Mouse (Mus musculus) kidney, postnatal 14 days (tissue): ENCODE results near the gene Gm11639.
"Not testable (repeated sequence)": the region's sequence is repeated elsewhere in the genome, so short reads cannot be mapped to it uniquely, and the experiment has no call there.

ENCODE experiments used
- DNase-seq: peaks from one replicate; pipeline ENCODE4 v3.0.0; 2022; ENCODE audit warnings: mixed read lengths

The Gm11639 gene

GRCm38 (mm10) chr11:104707084-104707483, 21.6 kb downstream of the Gm11639 start:
- no peak for DNase-seq

GRCm38 (mm10) chr11:104744995-104745568, 59.6 kb downstream of the Gm11639 start:
- DNase-seq: no peak

- DNase-seq: no peak
These were observed 80.3 kb downstream of the Gm11639 start for GRCm38 (mm10) chr11:104765762-104766161.

- no peak for DNase-seq
These were observed 81.6 kb downstream of the Gm11639 start for GRCm38 (mm10) chr11:104767068-104767467.

GRCm38 (mm10) chr11:104768072-104768471, 82.6 kb downstream of the Gm11639 start:
- DNase-seq: peak; percentile 36

- no peak for DNase-seq
These were observed 93.3 kb downstream of the Gm11639 start for GRCm38 (mm10) chr11:104778796-104779195.

GRCm38 (mm10) chr11:104944723-104945122, 259.2 kb downstream of the Gm11639 start:
- DNase-seq: no peak

GRCm38 (mm10) chr11:104952349-104952748, 266.8 kb downstream of the Gm11639 start:
- no peak for DNase-seq

- no peak for DNase-seq
These were observed 282.4 kb downstream of the Gm11639 start for GRCm38 (mm10) chr11:104967862-104968261.

- DNase-seq: no peak
These were observed 282.9 kb downstream of the Gm11639 start for GRCm38 (mm10) chr11:104968388-104968787.

GRCm38 (mm10) chr11:104971322-104971721, 285.8 kb downstream of the Gm11639 start:
- DNase-seq: no peak

GRCm38 (mm10) chr11:104972480-104972879, 287.0 kb downstream of the Gm11639 start:
- no peak for DNase-seq

- no peak for DNase-seq
These were observed 292.5 kb downstream of the Gm11639 start for GRCm38 (mm10) chr11:104977976-104978375.

GRCm38 (mm10) chr11:104981342-104982055, 296.0 kb downstream of the Gm11639 start:
- DNase-seq: no peak

GRCm38 (mm10) chr11:105009232-105009631, 323.7 kb downstream of the Gm11639 start:
- DNase-seq: no peak

GRCm38 (mm10) chr11:105021071-105021470, 335.6 kb downstream of the Gm11639 start:
- DNase-seq: peak; percentile 4

- DNase-seq: no peak
These were observed 343.3 kb downstream of the Gm11639 start for GRCm38 (mm10) chr11:105028744-105029348.

GRCm38 (mm10) chr11:105029525-105029924, 344.0 kb downstream of the Gm11639 start:
- DNase-seq: no peak

- no peak for DNase-seq
These were observed 344.7 kb downstream of the Gm11639 start for GRCm38 (mm10) chr11:105030229-105030628.

- DNase-seq: no peak
These were observed 345.6 kb downstream of the Gm11639 start for GRCm38 (mm10) chr11:105031103-105031502.

GRCm38 (mm10) chr11:105035081-105035480, 349.6 kb downstream of the Gm11639 start:
- DNase-seq: no peak

- no peak for DNase-seq
These were observed 377.8 kb downstream of the Gm11639 start, which contains the start of gene Efcab3 for GRCm38 (mm10) chr11:105063292-105063691. Efcab3 (plus strand) TSS chr11:105063592.

- DNase-seq: not testable (repeated sequence)
These were observed 426.9 kb downstream of the Gm11639 start for GRCm38 (mm10) chr11:105112448-105112847.

GRCm38 (mm10) chr11:105117814-105118213, 432.3 kb downstream of the Gm11639 start:
- DNase-seq: no peak
